Mouse (Mus musculus) CD4-positive, CD25-positive, alpha-beta regulatory T cell, adult 4 months (primary cell): ENCODE results near the gene Il21r. TPM values are rescaled to one million over a fixed set of nuclear protein-coding genes. Genes with fewer than 3 reads are reported as not detected.
A peak's percentile ranks its signal among the peaks of the same experiment; 100 is the strongest.

Experiments
- ATAC-seq: one replicate; pipeline ENCODE4 v1.8.0; 2017
- polyA plus RNA-seq, 2 experiments: library from polyadenylated mRNA; unstranded; fragments of 100-300 nt; shearing (Covaris generic); gene quantifications; one replicate each; pipeline ENCODE4 v1.2.1; 2017

Gene Il21r
- polyA plus RNA-seq, 2 experiments from 2014 or later: 99.5 to 157 TPM

DNA sequence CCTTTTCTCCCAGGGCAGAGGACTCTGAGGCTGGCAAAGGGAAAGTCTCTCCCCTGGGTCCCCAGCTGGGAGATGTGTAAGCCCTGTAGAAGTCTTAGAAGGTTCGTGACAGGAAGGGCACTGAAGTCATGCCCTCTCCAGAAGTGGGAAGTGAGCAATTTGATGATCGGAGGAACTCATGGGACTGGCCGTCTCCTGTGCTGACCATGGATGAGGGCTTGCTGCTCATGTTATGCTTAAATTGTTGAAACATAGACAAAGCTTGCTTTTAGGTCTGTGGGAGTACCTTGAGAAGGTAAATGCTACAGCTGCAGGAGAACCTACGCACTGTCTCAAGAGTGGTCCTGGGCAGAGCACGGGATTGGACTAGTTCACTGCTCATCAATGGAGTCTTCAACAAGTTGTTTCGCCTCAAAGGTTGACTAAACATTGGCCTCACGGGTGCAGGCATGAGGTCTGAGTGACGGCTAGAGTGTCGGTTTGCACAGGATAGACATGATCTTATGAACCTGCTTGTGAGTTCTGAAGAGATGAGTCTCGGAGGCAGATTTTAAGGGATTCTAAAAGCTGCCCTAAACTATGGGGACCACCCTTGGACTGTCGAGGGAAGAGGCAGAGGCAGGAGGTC lies 1.3 kb upstream of the Il21r start:
- no peak for ATAC-seq

- no peak for ATAC-seq
Observed at GRCm38 (mm10) chr7:125604362-125605319, 1.4 kb downstream of the Il21r start.

GRCm38 (mm10) chr7:125605725-125606139 lies 2.5 kb downstream of the Il21r start:
- peak; percentile 30 for ATAC-seq

DNA sequence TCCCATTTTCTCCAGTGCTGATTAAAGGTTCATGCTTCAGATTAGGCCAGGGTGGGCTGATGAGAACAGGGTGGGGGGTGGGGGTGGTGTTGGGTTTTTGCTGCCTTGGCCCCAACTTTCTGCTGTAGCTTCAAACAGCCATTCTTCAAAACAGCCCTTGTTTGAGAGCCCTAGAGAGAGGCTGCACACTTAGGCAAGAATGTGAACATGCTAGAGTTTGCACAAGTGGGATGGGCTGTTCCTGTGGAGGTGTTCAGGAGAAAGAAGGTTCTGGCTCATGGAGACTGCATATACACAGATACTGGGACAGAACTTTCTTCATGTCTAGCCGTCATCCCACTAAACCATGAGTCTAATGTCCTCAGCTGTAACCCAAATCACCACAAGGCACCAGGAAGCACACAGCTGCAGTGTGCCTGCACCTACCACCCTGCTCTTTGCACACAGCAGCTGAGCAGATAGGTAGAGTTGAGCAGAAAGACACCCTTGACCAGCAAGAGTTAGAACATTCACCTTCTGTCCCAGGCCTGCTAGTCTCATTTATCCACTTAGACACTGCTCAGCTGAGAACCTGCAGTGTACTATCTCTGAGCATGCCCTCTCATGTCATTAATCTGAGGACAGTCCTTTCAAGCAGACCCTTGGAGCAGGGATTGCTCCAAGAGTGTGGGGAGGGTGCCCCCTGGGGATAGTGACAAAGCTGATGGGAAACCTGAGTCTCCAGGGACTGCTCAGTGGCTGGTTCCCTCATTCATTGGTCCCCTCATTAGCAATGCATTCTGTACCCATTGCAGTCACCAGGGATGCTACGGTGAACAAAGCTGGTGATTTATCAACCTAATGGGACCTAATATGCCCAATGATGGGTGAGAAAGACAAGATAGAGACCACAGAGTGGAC lies 3.3 kb downstream of the Il21r start:
- no peak for ATAC-seq

DNA sequence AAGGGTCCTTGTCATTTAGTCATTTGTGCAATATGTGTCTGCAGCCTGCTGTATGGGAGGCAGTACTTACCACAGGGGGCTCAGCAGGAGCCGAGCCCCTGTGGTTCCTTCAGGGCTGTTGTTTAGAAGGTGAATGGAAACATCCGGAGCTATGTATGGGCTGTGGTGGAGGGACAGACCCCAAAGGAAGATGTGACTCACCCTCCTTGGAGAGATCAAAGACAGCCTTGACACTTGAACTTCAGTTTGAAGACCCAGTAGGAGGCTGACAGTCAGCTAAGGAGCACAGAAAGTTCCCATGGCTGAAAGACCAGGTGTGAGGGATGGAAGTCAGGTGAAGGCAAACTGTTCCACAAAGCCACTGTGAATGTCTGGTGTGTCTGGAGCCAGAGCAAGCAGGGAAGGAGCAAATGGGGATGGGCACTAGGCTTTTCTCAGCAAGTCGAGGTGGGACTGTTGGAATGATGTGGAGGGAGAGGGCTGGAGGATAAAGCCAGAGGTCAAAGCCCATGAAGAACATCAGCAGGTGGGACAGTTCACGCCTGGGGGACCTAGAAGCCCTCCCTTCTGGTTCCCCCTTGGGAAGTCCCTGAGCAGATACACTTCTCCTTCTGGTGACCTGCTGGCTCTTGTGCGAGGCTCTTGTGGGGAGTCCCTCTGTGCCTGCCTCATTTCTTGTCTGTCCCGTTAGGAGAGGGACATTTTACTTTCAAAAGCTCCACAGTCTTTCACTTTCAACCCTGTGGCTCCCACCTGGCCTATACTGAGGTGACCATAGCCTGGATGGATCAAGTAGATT lies 4.4 kb downstream of the Il21r start:
- ATAC-seq: peak; percentile 72

DNA sequence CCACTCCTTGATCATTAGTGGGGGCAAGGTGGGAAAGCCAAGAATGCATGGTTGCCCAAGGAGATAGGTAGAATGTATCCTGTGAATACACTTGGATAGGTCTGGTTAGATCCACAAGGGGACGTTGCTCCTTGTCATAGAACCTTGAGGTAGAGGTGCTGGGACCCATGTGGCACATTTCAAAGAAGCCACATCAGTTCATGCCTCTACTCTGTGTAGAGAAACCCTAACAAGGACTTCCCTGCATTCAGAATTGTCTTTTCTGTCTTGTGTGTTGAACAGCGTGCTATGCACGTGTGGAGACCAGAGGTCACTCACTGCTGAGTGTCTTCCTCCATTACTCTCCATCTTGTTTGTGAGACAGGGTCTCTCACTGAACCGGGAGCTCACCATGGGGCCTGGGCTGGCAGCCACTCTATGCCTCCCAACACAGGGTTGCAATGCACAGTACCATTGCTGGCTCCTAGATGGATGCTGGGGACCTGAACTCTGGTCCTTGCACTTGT lies 5.0 kb downstream of the Il21r start:
- ATAC-seq: no peak

DNA sequence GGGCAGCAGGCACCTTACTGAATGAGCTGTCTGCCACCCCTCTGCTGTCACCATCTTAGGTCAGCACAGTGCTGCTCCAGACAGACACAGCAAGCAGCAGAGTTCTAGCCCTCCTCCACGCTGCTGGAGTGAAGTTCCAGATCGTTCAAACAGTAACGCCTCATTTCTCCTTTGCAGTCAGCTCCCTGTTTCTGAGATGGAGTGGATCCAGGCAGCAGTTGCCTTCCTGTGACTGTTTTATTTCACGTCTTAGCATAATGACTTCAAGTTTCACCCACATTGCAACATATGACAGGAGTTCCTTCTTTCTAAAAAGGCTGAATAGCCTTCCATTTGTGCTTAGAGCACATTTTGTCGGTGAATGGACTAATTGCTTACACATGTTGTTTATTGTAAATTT lies 10.3 kb downstream of the Il21r start:
- no peak for ATAC-seq

DNA sequence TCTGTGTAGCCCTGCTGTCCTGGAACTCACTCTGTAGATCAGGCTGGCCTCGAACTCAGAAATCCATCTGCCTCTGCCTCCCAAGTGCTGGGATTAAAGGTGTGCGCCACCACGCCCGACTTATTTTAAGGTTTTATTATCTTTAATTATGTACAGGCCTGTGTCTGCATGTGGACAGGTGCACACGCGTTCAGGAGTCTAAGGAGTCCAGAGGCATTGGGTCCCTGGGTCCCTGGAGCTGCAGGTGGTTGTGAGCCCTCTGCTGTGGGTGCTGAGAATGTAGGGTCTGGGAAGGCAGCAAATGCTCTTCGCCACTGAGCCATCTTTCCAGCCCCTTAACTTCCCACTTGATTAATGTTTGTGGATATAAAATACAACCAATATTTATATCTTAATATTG lies 12.2 kb downstream of the Il21r start:
- ATAC-seq: no peak

DNA sequence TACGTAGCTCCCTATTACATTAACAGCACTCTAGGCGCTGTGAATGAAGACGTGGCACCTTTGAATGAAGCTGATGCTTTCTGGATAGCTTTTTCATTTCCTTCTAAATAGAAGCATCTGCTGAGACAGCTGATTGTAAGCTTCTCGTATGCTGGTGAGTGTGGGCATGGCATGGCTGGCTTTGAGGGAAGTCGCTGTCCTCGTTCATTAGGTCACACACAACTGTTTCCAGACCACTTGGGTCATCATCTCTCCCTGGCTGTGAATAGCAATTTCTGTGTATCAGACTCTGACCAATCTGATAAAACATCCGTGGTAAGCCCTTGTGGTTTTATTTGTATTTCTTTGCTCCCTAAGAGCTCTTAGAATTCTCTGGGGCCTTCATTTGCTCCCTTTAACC lies 14.8 kb downstream of the Il21r start:
- no peak for ATAC-seq

DNA sequence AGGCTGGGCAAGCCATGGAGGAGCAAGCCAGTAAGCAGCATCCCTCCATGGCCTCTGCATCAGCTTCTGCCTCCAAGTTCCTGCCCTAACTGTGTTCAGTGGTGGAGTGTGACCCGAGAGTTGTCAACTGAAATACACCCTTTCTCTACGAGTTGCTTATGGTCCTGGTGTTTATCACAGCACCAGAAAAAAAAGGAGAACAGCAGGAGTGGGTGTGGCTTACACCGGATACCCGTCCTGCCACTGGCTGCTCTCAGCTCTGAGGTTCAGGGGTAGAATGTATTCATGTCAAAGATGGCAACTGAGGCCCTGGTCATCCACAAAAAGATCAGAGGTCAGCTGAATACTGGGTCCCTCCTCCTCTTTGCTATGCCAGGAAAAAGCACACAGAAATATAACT lies 16.8 kb downstream of the Il21r start:
- peak; percentile 63 for ATAC-seq

DNA sequence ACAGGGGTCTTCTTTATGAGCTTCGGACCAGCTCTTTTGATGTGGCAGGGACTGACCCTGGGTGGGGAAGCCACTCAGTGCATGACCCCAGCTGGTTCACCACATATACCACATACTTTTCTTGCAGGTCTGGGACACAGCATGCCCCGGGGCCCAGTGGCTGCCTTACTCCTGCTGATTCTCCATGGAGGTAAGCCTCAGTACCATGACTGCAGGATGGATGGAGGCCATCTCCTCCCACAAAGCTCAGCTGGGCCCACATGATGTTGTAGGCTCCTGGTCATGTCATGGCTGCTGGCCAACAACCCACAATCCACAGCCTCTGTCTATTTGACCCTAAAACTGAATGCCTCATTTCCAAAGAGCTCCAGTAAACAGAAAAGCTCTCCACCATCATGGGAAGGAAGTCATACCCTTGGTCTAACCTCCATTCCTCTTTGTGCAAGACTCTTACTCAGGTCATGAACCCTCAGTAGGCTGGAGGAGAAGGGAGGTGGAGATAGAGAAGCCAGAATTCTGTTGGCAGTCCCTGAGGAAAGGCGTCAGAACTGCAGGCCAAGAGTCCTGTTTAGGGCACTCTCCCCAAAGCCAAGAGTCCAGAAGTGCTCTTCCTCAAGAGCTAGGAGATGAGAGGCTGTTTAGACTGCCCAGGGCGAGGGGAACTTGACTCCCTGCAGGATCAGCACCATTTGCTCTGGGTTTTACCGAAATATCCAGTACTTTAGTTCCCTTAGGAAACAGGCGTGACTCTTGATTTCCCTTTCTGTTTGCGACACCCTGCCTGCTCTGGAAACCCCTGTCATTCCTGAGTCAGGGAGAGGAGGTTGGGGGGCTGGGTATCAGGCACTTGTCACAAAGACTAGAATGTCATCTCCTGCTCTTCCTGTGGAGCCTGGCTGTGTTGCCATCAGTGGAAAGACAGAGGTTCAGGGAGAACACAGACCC lies 19.8 kb downstream of the Il21r start:
- no peak for ATAC-seq

DNA sequence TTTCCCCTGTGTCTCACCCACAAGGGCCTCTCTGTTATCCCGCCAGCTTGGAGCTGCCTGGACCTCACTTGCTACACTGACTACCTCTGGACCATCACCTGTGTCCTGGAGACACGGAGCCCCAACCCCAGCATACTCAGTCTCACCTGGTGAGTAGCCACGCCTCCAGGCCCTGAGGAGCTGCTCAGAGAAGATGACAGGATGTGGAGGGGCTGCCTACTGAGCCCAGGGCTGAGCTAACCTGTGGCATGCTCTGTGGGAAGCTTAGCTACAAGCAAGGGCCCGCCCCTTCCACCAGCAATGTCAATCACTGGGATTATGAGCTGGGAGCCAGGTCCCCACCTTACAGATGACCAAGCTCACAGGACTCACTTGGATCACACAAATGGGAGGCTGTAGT lies 22.0 kb downstream of the Il21r start:
- ATAC-seq: peak; percentile 72

GRCm38 (mm10) chr7:125625829-125626228 lies 22.6 kb downstream of the Il21r start:
- ATAC-seq: no peak

- peak; percentile 85 for ATAC-seq
Observed at GRCm38 (mm10) chr7:125630317-125630716, 27.1 kb downstream of the Il21r start.

- ATAC-seq: no peak
Observed at GRCm38 (mm10) chr7:125630989-125631388, 27.8 kb downstream of the Il21r start.

DNA sequence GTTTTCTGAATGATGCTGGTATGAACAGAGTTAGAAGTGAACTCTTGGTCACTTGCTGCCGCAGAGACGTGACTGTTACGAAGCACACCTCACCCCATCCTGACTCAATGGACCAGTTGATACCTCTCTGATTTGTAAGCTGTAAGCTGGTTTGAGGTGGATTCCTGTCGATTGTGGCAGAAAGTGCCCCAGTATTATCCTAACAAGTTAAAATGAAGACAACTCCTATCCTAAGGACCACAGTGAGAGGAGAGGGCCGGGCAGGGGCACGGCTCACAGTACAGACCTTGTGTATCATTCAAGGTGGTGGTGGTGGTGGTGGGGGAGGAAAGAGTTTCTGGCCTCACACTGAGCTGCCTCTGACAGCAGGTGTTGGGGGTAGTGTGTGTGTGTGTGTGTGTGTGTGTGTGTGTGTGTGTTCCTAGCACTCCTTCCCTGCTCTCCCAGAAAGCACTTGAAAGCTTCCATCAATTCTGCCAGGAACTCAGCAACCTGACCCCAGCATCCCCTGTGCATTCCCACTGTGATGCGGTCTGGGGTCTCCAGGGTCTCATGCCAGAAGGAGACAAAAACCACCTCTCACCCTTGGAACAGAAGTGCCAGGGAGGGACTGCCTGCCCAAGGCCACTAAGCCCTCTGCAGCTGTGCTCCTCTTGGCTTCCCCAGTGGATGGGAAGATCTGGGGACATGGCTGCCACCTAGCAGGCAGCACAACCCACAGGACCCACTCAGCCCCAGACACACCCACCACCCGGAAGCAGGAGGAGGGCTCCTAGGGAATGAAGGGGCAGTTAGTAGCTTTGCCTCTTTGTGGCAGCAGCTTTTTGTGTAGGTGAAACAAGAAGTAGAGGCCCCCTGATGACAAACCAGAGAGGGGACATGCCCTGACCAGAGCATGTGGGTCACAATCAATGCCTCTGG lies 34.3 kb downstream of the Il21r start:
- ATAC-seq: no peak

DNA sequence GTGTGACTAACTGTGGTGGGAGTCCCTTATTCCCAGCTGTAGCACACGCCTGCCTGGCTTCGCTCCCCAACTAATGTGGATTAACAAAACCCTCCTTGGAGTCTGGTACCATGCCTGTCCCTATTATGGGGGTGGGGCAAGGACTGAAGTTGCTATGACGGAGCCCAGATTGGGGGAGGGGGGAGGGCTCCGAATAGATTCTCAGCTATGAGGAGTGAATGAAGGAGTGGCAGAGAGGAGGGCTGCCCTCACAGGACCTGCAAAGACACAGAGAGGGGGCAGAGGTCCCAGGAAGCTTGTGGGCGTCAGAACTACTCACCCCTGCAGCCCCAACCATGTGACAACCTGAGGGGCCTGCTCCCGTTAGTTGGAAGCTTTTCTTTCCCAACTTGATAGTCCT lies 35.1 kb downstream of the Il21r start:
- ATAC-seq: peak; percentile 3

DNA sequence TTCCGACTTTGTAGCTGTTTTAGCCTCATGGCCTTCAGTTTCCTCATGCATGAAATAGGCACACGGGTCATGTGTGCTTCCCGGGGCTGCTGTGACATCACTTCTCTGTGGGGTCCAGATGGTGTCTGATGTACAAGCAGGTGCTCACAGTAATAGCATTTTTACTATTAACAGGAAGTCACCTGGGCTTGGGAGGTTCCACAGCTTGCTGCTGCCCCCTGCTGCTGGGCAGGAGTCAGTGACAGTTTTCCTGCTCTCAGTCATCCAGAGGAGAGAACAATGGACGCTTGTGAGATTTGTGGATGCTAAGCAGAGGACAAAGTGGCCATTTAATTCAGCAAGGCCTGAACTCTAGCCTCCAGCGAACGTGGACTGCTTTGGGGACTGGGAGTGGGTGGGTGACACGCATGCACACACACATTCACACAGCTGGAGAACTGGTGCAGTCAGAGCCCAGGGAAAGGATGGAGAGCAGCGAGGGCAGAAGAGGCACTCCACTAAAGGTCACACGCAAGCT lies 35.7 kb downstream of the Il21r start:
- peak; percentile 57 for ATAC-seq

- peak; percentile 40 for ATAC-seq
Observed at GRCm38 (mm10) chr7:125643880-125644279, 40.7 kb downstream of the Il21r start.
